Mouse (Mus musculus): ENCODE measurements around the gene Smco1. TPM values are rescaled to one million over a fixed set of nuclear protein-coding genes. Genes with fewer than 3 reads are reported as not detected.
"Not testable (repeated sequence)": the region's sequence is repeated elsewhere in the genome, so short reads cannot be mapped to it uniquely, and the experiment has no call there.

The Smco1 gene
- polyA plus RNA-seq (2014; fragmentation: Nextera tagmentation; extraction: Ambion mirVana) = not detected in 2 replicates

DNA sequence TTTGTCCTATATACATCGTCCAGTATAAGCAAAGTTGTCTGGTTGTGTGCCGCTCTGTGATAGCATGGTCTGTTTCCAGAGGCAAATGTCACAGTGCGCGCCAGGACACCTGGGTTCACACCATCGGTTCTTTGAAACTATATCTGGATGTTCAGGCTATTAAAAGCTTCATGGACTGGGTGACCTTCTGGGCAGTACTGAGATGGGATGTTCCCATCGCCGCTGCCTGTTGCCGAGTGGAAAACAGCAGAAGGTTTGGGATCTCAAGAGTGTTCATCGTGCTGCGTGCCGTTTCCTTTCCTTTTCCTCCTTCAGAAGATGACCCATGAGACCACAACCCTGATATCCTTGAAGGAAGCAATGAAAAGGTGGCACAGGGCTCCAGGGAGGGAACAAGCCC, at the start of gene Smco1:
TSS of gene Smco1 (plus strand) at position 178 of the 400 bp plus-strand sequence.
- Histone ChIP-seq H3K27ac (replicated peaks; ENCODE audit: low read depth, low read length) (no peak within 1 kb of the TSS), H3K27me3 (replicated peaks; ENCODE audit: control insufficient read depth, insufficient read depth, low read length) (no peaks in the 10 kb centered on the region), H3K4me1 (ENCODE audit: control insufficient read depth, insufficient read depth, low read length) (no peaks in the 10 kb centered on the region), H3K4me3 (ENCODE audit: low read depth, low read length) (no peak within 1 kb of the TSS), H3K9me3 (ENCODE audit: control insufficient read depth, low read length) (no peaks in the 10 kb centered on the region), H3K9ac (ENCODE audit: low read depth, low read length) (no peak within 1 kb of the TSS), H3K36me3 (ENCODE audit: control insufficient read depth, insufficient read depth, low read length) (no peaks in the 10 kb centered on the region), H3K4me2 (ENCODE audit: low read depth, low read length) (no peak within 1 kb of the TSS)
- WGBS = 85% methylated on average over 11 of the region's 11 CpGs
- DNase-seq (ENCODE audit: low spot score) (no peak), ATAC-seq (ENCODE audit: low read depth) (no peak)

DNA sequence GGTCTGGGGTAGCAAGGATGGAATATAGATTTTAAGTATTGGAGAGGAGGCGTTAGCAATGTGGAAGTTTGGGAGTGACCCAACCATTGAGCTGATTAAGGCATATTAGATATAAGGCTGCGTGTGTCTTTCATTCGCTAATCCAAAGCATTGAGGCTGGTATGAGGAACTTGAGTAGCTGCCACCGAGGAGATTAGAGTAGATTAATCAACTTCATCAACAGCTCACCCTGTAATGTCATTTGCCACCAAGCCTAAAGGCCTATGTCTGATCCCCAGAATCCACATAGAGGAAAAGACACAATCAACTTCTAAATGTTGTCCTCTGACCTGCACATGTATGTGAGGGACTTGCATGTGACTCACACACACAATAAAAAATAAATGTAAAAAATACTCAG, 49.5 kb upstream of the Smco1 start:
- 79% methylated on average over 4 of the region's 4 CpGs for WGBS
- no peak overlapping the region for H3K4me2 ChIP-seq (ENCODE audit: low read depth, low read length)
- DNase-seq (ENCODE audit: low spot score) (no peak), ATAC-seq (ENCODE audit: low read depth) (no peak)
- H3K27ac ChIP-seq (replicated peaks; ENCODE audit: low read depth, low read length) = no peak overlapping the region
- no peaks in the 10 kb centered on the region for H3K36me3 ChIP-seq (ENCODE audit: control insufficient read depth, insufficient read depth, low read length)
- no peaks in the 10 kb centered on the region for H3K9me3 ChIP-seq (ENCODE audit: control insufficient read depth, low read length)
- H3K4me3 ChIP-seq (ENCODE audit: low read depth, low read length) = no peak overlapping the region
- no peaks in the 10 kb centered on the region for H3K27me3 ChIP-seq (replicated peaks; ENCODE audit: control insufficient read depth, insufficient read depth, low read length)
- H3K9ac ChIP-seq (ENCODE audit: low read depth, low read length) = no peak overlapping the region
- H3K4me1 ChIP-seq (ENCODE audit: control insufficient read depth, insufficient read depth, low read length) = no peaks in the 10 kb centered on the region

DNA sequence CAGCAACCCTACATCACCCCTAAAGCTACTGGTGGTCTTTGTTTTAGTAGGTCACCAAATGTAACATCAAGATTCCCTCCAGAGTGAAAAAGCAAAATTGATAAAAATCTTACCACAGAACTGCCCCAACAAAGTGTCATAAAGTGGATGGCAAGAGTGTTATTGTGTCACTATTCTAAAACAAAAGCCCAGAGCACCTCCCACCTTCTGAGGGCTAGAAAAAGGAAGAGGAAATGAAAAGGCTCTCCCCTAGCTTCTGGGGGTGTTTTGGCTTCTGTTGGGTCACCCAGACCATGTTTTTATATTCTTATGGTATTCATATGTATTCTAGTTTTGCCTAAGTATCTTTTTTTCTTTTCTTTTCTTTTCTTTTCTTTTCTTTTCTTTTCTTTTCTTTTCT, 48.9 kb upstream of the Smco1 start:
- H3K9ac ChIP-seq (ENCODE audit: low read depth, low read length) = no peak overlapping the region
- H3K4me2 ChIP-seq (ENCODE audit: low read depth, low read length) = no peak overlapping the region
- H3K4me1 ChIP-seq (ENCODE audit: control insufficient read depth, insufficient read depth, low read length) = no peaks in the 10 kb centered on the region
- no peak for DNase-seq (ENCODE audit: low spot score)
- no peak for ATAC-seq (ENCODE audit: low read depth)
- no peaks in the 10 kb centered on the region for H3K27me3 ChIP-seq (replicated peaks; ENCODE audit: control insufficient read depth, insufficient read depth, low read length)
- no peaks in the 10 kb centered on the region for H3K36me3 ChIP-seq (ENCODE audit: control insufficient read depth, insufficient read depth, low read length)
- no peaks in the 10 kb centered on the region for H3K9me3 ChIP-seq (ENCODE audit: control insufficient read depth, low read length)
- H3K27ac ChIP-seq (replicated peaks; ENCODE audit: low read depth, low read length) = no peak overlapping the region
- H3K4me3 ChIP-seq (ENCODE audit: low read depth, low read length) = no peak overlapping the region

DNA sequence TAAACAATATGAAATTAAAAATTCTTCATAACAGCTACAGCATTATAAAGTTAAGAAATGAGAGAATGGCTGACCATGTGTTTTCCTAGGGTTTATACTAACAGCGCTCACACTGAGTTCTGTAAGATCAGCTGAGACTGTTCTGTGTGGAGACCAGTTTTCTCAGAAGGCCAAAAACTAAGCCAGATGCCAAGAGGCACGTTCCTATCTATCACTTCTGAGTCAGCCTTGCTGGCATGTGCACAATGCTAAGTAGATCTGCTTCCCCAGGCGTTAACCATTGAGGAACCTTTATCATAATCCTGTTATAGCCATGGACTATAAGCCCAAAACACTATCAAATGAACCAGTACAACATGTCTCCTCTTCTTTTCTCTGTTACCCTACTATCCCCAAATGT, 39.2 kb upstream of the Smco1 start:
- 89% methylated on average over 3 of the region's 3 CpGs for WGBS
- not testable (repeated sequence) for H3K9ac ChIP-seq (ENCODE audit: low read depth, low read length); H3K9me3 ChIP-seq (ENCODE audit: control insufficient read depth, low read length); H3K27ac ChIP-seq (replicated peaks; ENCODE audit: low read depth, low read length); H3K4me2 ChIP-seq (ENCODE audit: low read depth, low read length); H3K4me1 ChIP-seq (ENCODE audit: control insufficient read depth, insufficient read depth, low read length); H3K27me3 ChIP-seq (replicated peaks; ENCODE audit: control insufficient read depth, insufficient read depth, low read length); ATAC-seq (ENCODE audit: low read depth); DNase-seq (ENCODE audit: low spot score); H3K4me3 ChIP-seq (ENCODE audit: low read depth, low read length)
- H3K36me3 ChIP-seq (ENCODE audit: control insufficient read depth, insufficient read depth, low read length) = peaks cover 42% of the 10 kb centered on the region

DNA sequence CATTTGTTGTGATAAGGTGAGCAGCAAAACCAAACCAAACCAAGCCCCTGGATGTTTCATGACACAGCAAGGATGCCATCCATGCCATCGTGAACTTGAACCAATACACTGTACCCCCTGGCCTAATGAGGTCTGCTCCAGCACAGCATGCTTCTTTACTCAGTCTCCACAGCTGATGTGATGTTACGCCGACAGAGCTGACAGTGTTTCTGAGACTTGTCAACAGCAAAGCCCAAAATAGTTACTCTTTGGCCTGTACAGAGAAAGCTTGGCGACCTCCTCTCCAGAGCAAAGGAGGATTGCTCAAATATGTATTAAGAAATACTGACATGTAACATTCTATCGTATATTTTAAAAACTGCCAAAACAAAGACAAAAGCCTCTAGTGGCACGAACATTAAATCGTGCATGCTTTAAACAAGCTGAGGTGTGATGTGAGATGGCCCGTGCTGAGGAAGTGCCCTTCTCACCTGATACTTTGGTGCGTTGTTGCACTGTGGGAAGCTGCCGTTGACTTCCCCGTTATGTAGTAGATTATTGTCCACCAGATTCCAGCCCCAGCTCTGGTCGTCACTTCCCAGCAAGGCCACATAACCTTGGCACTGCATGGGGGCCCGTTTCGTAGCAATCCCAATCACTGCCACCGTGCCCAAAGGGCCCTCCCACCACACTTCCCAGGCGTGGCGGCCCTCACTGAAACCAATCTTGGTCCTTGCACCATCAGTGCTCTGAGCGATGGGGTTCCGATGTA, 33.2 kb upstream of the Smco1 start:
- Histone ChIP-seq H3K4me2 (ENCODE audit: low read depth, low read length) (no peak overlapping the region), H3K27me3 (replicated peaks; ENCODE audit: control insufficient read depth, insufficient read depth, low read length) (no peaks in the 10 kb centered on the region), H3K9ac (ENCODE audit: low read depth, low read length) (no peak overlapping the region), H3K27ac (replicated peaks; ENCODE audit: low read depth, low read length) (no peak overlapping the region), H3K9me3 (ENCODE audit: control insufficient read depth, low read length) (no peaks in the 10 kb centered on the region), H3K4me1 (ENCODE audit: control insufficient read depth, insufficient read depth, low read length) (no peaks in the 10 kb centered on the region), H3K4me3 (ENCODE audit: low read depth, low read length) (no peak overlapping the region), H3K36me3 (ENCODE audit: control insufficient read depth, insufficient read depth, low read length) (peaks cover 57% of the 10 kb centered on the region)
- DNase-seq (ENCODE audit: low spot score) = no peak
- 90% methylated on average over 19 of the region's 19 CpGs for WGBS
- ATAC-seq (ENCODE audit: low read depth) = no peak

DNA sequence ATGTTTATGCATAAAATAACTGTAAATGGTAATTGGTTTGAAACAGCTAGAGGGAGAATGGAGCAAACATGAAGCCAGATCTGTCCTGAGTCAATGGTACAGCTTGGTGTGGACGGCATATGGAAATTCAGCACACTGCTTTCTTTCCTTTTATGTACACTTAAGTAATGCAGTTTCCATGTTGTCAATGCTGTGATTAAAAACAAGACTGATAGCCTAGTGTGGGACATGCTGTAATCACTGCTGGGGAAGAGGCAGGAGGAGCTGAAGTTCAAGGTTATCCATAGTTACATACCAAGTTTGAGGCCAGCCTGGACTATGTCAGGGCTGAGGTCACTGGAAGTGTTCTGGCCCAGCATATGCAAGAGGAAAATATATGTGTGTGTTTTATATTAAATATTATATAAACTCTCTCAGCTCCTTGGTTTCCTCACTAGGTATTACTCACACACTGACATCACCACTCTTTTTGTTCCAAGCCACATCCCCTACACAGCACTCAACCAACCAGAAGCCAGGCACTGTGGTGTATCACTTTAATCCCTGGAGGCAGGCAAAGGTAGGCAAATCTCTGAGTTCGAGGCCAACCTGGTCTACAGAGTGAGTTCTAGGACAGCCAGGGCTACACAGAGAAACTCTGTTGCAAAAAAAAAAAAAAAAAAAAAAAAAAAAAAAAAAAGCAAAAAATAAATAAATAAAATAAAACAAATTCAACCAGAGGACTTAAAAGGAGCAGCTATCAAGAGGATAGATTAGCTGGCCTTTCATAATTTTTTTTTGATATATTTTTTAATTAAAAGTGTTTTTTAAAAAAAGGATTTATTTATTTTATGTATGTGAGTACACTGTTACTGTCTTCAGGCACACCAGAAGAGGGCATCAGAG, 31.6 kb upstream of the Smco1 start:
- no peaks in the 10 kb centered on the region for H3K9me3 ChIP-seq (ENCODE audit: control insufficient read depth, low read length)
- H3K27me3 ChIP-seq (replicated peaks; ENCODE audit: control insufficient read depth, insufficient read depth, low read length) = no peaks in the 10 kb centered on the region
- H3K4me2 ChIP-seq (ENCODE audit: low read depth, low read length) = no peak overlapping the region
- DNase-seq (ENCODE audit: low spot score) = no peak
- H3K9ac ChIP-seq (ENCODE audit: low read depth, low read length) = no peak overlapping the region
- peaks cover 44% of the 10 kb centered on the region for H3K36me3 ChIP-seq (ENCODE audit: control insufficient read depth, insufficient read depth, low read length)
- WGBS = 88% methylated on average over 2 of the region's 2 CpGs
- no peak for ATAC-seq (ENCODE audit: low read depth)
- peaks cover under 1% of the 10 kb centered on the region; the same call in 1 of the 2 replicates for H3K4me1 ChIP-seq (ENCODE audit: control insufficient read depth, insufficient read depth, low read length)
- H3K4me3 ChIP-seq (ENCODE audit: low read depth, low read length) = no peak overlapping the region
- no peak overlapping the region for H3K27ac ChIP-seq (replicated peaks; ENCODE audit: low read depth, low read length)

DNA sequence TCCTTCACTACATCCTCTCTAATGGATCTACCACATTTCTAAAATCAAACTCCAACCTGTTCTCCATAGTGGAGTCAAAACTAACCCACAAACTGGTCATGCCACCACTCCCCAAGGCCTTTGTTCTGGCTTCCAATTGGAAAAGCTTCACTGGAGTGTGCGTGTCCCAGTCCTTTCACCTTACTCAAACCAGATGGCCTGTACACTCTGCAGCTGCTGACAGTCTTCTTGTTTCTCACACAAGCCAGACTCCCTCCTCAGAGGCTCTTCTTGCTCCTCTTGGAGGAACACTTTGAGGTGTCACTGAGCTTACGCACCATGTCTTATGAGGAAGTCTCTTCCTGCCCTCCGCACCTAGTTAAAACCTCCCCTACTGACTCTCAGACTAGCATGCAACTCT, 27.4 kb upstream of the Smco1 start:
- no peak overlapping the region for H3K27ac ChIP-seq (replicated peaks; ENCODE audit: low read depth, low read length)
- H3K27me3 ChIP-seq (replicated peaks; ENCODE audit: control insufficient read depth, insufficient read depth, low read length) = no peaks in the 10 kb centered on the region
- ATAC-seq (ENCODE audit: low read depth) = no peak
- H3K36me3 ChIP-seq (ENCODE audit: control insufficient read depth, insufficient read depth, low read length) = peaks cover 9% of the 10 kb centered on the region; the same call in 1 of the 2 replicates
- H3K4me2 ChIP-seq (ENCODE audit: low read depth, low read length) = no peak overlapping the region
- no peak for DNase-seq (ENCODE audit: low spot score)
- H3K9me3 ChIP-seq (ENCODE audit: control insufficient read depth, low read length) = no peaks in the 10 kb centered on the region
- no peak overlapping the region for H3K9ac ChIP-seq (ENCODE audit: low read depth, low read length)
- peaks cover 22% of the 10 kb centered on the region for H3K4me1 ChIP-seq (ENCODE audit: control insufficient read depth, insufficient read depth, low read length)
- no peak overlapping the region for H3K4me3 ChIP-seq (ENCODE audit: low read depth, low read length)
- WGBS = 79% methylated on average over 3 of the region's 3 CpGs

DNA sequence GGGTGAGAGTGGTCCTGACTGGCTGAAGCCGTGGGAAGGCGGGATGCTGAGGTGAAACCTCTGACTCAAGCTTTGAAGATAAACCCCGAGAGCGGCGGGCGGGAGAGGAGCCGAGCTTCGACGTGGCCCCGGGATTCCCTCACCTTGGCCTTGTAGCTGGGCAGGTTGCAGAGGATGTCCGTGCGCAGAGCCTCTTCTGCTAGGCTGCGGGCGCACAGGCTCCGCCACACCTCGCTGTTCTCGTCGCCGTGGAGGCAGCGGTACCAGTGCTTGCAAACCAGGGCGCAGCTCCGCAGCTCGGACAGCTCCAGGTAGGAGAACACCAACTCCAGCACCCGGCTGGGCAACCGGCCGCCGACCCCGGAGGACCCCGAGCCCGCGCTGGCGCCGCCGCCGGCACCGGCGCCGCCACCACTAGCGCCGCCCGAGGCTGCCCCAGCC, 24.9 kb upstream of the Smco1 start:
- peaks cover 22% of the 10 kb centered on the region for H3K4me1 ChIP-seq (ENCODE audit: control insufficient read depth, insufficient read depth, low read length)
- no peaks in the 10 kb centered on the region for H3K9me3 ChIP-seq (ENCODE audit: control insufficient read depth, low read length)
- 0% methylated on average over 19 of the region's 41 CpGs for WGBS
- DNase-seq (ENCODE audit: low spot score) (peak; percentile 44), ATAC-seq (ENCODE audit: low read depth) (peak; percentile 45)
- no peaks in the 10 kb centered on the region for H3K27me3 ChIP-seq (replicated peaks; ENCODE audit: control insufficient read depth, insufficient read depth, low read length)
- peak overlapping the region; percentile 94 for H3K27ac ChIP-seq (replicated peaks; ENCODE audit: low read depth, low read length)
- H3K9ac ChIP-seq (ENCODE audit: low read depth, low read length) = peak overlapping the region; percentile 88
- no peaks in the 10 kb centered on the region for H3K36me3 ChIP-seq (ENCODE audit: control insufficient read depth, insufficient read depth, low read length)
- H3K4me3 ChIP-seq (ENCODE audit: low read depth, low read length) = peak overlapping the region; percentile 80
- peak overlapping the region; percentile 65 for H3K4me2 ChIP-seq (ENCODE audit: low read depth, low read length)

Measured in embryonic facial prominence, embryonic 14.5 days (tissue).